Mouse (Mus musculus) embryonic fibroblast, embryonic 13.5 days (primary cell): ENCODE data around the gene Grb2.

ENCODE experiments used
- CTCF ChIP-seq: IDR thresholded peaks from 2 replicates; pipeline ENCODE4 v1.5.1; 2011; ENCODE audit warnings: mild to moderate bottlenecking, control low read depth, low read length, moderate library complexity, borderline replicate concordance; ENCODE audit not compliant: insufficient read depth
- POLR2A ChIP-seq: IDR thresholded peaks from 2 replicates; pipeline ENCODE4 v1.6.1; 2011; ENCODE audit warnings: low read depth, mild to moderate bottlenecking, control low read depth, low read length, moderate library complexity

- TF ChIP-seq POLR2A (peak; percentile 84), CTCF (no peak)
These were observed 104.7 kb downstream of the Grb2 start, which contains the start of the genes Mrps7 and Gga3 for GRCm38 (mm10) chr11:115603476-115604303.
